Mouse (Mus musculus) duodenum, adult 2 months (tissue): Measurements from ENCODE around the gene Baz1b. TPM values are rescaled to one million over a fixed set of nuclear protein-coding genes. Genes with fewer than 3 reads are reported as not detected.

ENCODE experiments used
- polyA plus RNA-seq: library from polyadenylated mRNA; depleted of rRNA; stranded (reverse); fragments of >200 nt; gene quantifications from 2 replicates; pipeline ENCODE4 v1.2.3, GENCODE M21; 2012; ENCODE audit warnings: low replicate concordance; rRNA removed

The Baz1b gene
- polyA plus RNA-seq = 12.7 and 13.0 TPM in 2 replicates

GRCm38 (mm10) chr5:135186621-135187348, at the start of gene Baz1b:
TSS of gene Baz1b (plus strand) at chr5:135187264.

GRCm38 (mm10) chr5:135149053-135149819, 37.8 kb upstream of the Baz1b start, which contains the start of gene Tbl2:
TSS of gene Tbl2 (plus strand) at chr5:135149657.

GRCm38 (mm10) chr5:135168063-135169062, 18.7 kb upstream of the Baz1b start, which contains the start of gene Bcl7b:
TSS of gene Bcl7b (plus strand) at chr5:135168283.

GRCm38 (mm10) chr5:135251079-135251454, 64.0 kb downstream of the Baz1b start, which contains the start of gene Fzd9:
TSS of gene Fzd9 (minus strand) at chr5:135251230.

Other genes with a start within 250 kb of the Baz1b start
- gene Cldn4, start 240.3 kb upstream of the Baz1b start, polyA plus RNA-seq = 42.8 and 316 TPM in 2 replicates
- gene Cldn3, start 201.1 kb upstream of the Baz1b start, polyA plus RNA-seq = 982 and 2,156 TPM in 2 replicates
- 87.6 and 91.0 TPM in 2 replicates for gene Abhd11, start 178.1 kb upstream of the Baz1b start, polyA plus RNA-seq
- gene Stx1a, start 163.8 kb upstream of the Baz1b start, polyA plus RNA-seq = 5.1 and 9.8 TPM in 2 replicates
- gene Dnajc30, start 123.1 kb upstream of the Baz1b start, polyA plus RNA-seq = 65.1 and 65.9 TPM in 2 replicates
- gene Bud23, start 122.3 kb upstream of the Baz1b start, polyA plus RNA-seq = 49.6 and 53.6 TPM in 2 replicates
- gene Vps37d, start 109.0 kb upstream of the Baz1b start, polyA plus RNA-seq = 7.5 and 10.7 TPM in 2 replicates
- gene Mlxipl, start 97.4 kb upstream of the Baz1b start, polyA plus RNA-seq = 297 and 321 TPM in 2 replicates
- 4.3 and 6.7 TPM in 2 replicates for gene Tbl2, start 37.6 kb upstream of the Baz1b start, polyA plus RNA-seq
- gene Bcl7b, start 19.0 kb upstream of the Baz1b start, polyA plus RNA-seq = 33.0 and 36.1 TPM in 2 replicates
- gene Fzd9, start 64.0 kb downstream of the Baz1b start, polyA plus RNA-seq = 3.7 and 4.7 TPM in 2 replicates
- not detected in 2 replicates for gene Fkbp6, start 162.8 kb downstream of the Baz1b start, polyA plus RNA-seq
- gene Trim50, start 166.0 kb downstream of the Baz1b start, polyA plus RNA-seq = 1.1 TPM in 1 of 2 replicates, not detected in the other
- gene Nsun5, start 182.7 kb downstream of the Baz1b start, polyA plus RNA-seq = 16.7 and 21.1 TPM in 2 replicates
- 22.4 and 25.2 TPM in 2 replicates for gene Pom121, start 207.3 kb downstream of the Baz1b start, polyA plus RNA-seq